Mouse (Mus musculus): Measurements from ENCODE around the gene Lcorl.
A peak's percentile ranks its signal among the peaks of the same experiment; 100 is the strongest.

The Lcorl gene

GRCm38 (mm10) chr5:45857254-45858011, at the start of gene Lcorl:
TSS of gene Lcorl (minus strand) at chr5:45857615.
- peak; percentile 90 to 92 for DNase-seq (ENCODE audit: low read depth in 2 of 2, low spot score in 2 of 2)

GRCm38 (mm10) chr5:45904683-45905082, 47.3 kb upstream of the Lcorl start:
- DNase-seq (ENCODE audit: low read depth in 2 of 2, low spot score in 2 of 2) = no peak

GRCm38 (mm10) chr5:45903246-45903645, 45.8 kb upstream of the Lcorl start:
- DNase-seq (ENCODE audit: low read depth in 2 of 2, low spot score in 2 of 2) = no peak

GRCm38 (mm10) chr5:45895362-45895761, 37.9 kb upstream of the Lcorl start:
- DNase-seq (ENCODE audit: low read depth in 2 of 2, low spot score in 2 of 2) = no peak

GRCm38 (mm10) chr5:45893696-45894095, 36.3 kb upstream of the Lcorl start:
- no peak for DNase-seq (ENCODE audit: low read depth in 2 of 2, low spot score in 2 of 2)

- DNase-seq (ENCODE audit: low read depth in 2 of 2, low spot score in 2 of 2) = no peak
These were observed 18.9 kb upstream of the Lcorl start for GRCm38 (mm10) chr5:45876328-45876727.

GRCm38 (mm10) chr5:45875472-45875871, 18.1 kb upstream of the Lcorl start:
- no peak for DNase-seq (ENCODE audit: low read depth in 2 of 2, low spot score in 2 of 2)

GRCm38 (mm10) chr5:45874284-45875030, 17.0 kb upstream of the Lcorl start:
- DNase-seq (ENCODE audit: low read depth in 2 of 2, low spot score in 2 of 2) = no peak

GRCm38 (mm10) chr5:45858368-45858767, 953 bp upstream of the Lcorl start:
- DNase-seq (ENCODE audit: low read depth in 2 of 2, low spot score in 2 of 2) = no peak

- DNase-seq (ENCODE audit: low read depth in 2 of 2, low spot score in 2 of 2) = no peak
These were observed 550 bp downstream of the Lcorl start for GRCm38 (mm10) chr5:45856876-45857253.

- peak; percentile 29 to 38 for DNase-seq (ENCODE audit: low read depth in 2 of 2, low spot score in 2 of 2)
These were observed 1.1 kb downstream of the Lcorl start for GRCm38 (mm10) chr5:45856303-45856821.

- DNase-seq (ENCODE audit: low read depth in 2 of 2, low spot score in 2 of 2) = peak in 1 of 2 experiments; percentile 2
These were observed 1.7 kb downstream of the Lcorl start for GRCm38 (mm10) chr5:45855526-45856302.

- no peak for DNase-seq (ENCODE audit: low read depth in 2 of 2, low spot score in 2 of 2)
These were observed 12.7 kb downstream of the Lcorl start for GRCm38 (mm10) chr5:45844723-45845122.

GRCm38 (mm10) chr5:45835131-45835530, 22.3 kb downstream of the Lcorl start:
- no peak for DNase-seq (ENCODE audit: low read depth in 2 of 2, low spot score in 2 of 2)

GRCm38 (mm10) chr5:45811527-45811926, 45.9 kb downstream of the Lcorl start:
- no peak for DNase-seq (ENCODE audit: low read depth in 2 of 2, low spot score in 2 of 2)

GRCm38 (mm10) chr5:45791864-45792263, 65.6 kb downstream of the Lcorl start:
- DNase-seq (ENCODE audit: low read depth in 2 of 2, low spot score in 2 of 2) = no peak

- DNase-seq (ENCODE audit: low read depth in 2 of 2, low spot score in 2 of 2) = no peak
These were observed 67.2 kb downstream of the Lcorl start for GRCm38 (mm10) chr5:45790221-45790620.

- no peak for DNase-seq (ENCODE audit: low read depth in 2 of 2, low spot score in 2 of 2)
These were observed 99.8 kb downstream of the Lcorl start for GRCm38 (mm10) chr5:45757502-45758121.

- DNase-seq (ENCODE audit: low read depth in 2 of 2, low spot score in 2 of 2) = no peak
These were observed 119.5 kb downstream of the Lcorl start for GRCm38 (mm10) chr5:45737911-45738310.

- DNase-seq (ENCODE audit: low read depth in 2 of 2, low spot score in 2 of 2) = no peak
These were observed 123.7 kb downstream of the Lcorl start for GRCm38 (mm10) chr5:45733751-45734150.

Data from CD8-positive naive resting alpha-beta T cell, adult 2 months (primary cell).